Mouse (Mus musculus) B cell, adult 2 months (primary cell): ENCODE measurements around the gene Meltf.

Source experiments
- DNase-seq, 2 experiments: peaks; one replicate each; pipeline ENCODE4 v3.0.0; 2022

Gene Meltf

DNA sequence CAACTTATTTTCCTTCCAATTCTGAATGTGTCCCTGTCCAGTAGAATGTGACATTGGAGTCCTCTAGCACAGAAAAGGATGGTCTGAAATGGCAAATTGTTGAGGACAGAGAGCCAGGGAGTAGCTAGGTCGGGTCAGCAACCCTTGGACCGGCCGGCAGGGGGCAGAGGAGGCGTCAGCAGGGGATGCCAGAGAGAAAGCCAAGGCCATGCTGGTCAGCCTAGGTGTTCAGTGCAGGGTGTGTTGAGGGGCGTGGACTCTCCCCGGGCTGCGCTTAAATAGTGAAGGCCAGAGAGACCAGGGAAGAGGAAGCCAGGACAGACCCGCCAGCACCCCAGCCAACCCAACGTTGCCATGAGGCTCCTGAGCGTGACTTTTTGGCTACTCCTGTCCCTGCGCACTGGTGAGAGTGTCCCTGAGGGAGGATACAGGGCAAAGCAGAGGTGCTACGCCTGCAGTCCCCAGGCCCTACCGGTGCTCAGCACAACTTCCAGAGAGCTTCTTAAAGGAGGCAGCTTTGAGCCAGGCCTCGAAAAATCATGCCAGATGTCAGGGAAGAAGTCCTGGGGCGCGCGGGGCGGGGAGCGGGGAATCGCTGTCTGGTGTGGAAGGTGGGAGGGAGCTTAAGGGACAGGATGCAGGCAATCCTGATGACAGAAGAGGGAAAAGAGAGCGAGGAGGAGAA is at the start of gene Meltf:
Gene Meltf (plus strand): TSS at position 238 of the 685 bp plus-strand sequence.
- peak; percentile 75 to 76 for DNase-seq

DNA sequence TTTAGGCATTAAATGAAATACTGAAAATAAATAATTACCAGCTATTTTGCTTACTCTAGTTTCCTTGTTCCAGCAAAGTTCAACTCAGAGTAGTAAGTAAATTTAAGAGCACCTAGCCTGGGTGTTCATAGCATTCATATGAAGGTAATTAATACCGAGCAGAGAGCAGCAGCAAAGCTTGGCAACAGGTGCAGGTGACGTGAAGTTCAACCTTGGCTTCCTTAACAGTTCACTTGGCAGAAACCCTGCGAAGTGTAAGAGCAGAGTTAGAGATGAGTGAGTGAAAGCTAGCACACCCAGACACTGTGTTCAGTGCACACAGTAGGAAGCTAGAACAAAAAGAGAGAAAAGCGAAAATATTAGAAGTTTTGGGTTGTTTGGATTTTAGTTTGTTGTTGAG is 47.9 kb upstream of the Meltf start:
- no peak for DNase-seq

DNA sequence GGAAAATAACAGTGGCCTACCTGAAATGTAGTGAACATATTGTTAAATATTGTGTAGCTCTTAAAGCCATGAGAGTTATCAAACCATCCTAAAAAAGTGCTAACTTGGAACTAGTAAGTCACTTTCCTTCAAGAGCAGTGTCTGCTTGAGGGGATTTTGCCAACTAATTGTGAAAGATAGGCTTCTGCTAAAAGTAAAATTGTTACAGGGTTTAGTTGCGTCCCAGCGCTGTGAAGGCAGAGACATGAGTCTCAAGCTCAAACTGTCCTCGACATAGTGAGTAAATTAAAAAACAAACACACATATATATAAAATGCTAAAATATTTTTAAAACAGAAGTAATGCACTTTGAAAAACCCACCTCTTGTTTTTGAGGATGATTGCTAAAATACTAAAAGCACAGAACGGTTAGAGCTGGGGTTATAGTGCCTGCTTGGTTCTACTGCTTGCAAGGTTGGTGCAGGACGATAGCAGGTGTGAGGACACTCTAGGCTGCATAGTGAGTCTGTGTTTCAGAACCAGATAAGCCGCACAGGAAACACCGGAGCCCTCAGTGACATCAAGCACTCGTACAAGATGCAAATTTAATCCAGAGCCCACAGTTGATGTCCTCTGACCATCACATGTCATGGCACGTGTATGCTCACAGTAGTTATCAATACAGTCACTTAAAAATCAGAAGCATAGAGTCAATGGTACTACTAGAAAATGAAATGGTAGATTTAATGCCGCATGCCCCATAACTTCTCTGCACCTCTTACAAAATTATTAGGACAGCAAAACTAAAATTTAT is 45.8 kb upstream of the Meltf start:
- DNase-seq = no peak

GRCm38 (mm10) chr16:31834011-31834584 is 44.5 kb upstream of the Meltf start:
- DNase-seq = no peak

- no peak for DNase-seq
Measured at GRCm38 (mm10) chr16:31834662-31835318, 43.8 kb upstream of the Meltf start.

- DNase-seq = no peak
Measured at GRCm38 (mm10) chr16:31837362-31837761, 41.2 kb upstream of the Meltf start.

DNA sequence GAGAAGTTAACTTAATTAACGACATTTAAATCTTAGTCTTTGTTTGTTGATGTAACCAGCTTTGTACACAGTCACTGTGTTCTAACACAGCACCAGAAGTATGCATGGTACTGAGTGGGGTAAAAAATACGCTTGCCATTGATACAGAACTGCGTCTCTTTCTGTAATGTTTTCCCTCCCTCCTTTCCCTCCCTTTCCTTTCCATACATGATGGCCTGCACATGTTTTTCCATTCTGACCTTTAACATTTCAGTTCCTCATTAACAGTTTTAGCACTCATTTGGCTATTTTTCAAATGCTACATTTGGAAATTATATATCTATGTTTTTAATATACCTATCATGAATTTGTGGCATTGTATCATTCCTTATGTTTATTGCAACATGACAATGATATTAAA is 34.4 kb upstream of the Meltf start:
- DNase-seq = no peak

GRCm38 (mm10) chr16:31846763-31847162 is 31.8 kb upstream of the Meltf start:
- no peak for DNase-seq

GRCm38 (mm10) chr16:31863920-31864319 is 14.7 kb upstream of the Meltf start:
- DNase-seq = no peak

DNA sequence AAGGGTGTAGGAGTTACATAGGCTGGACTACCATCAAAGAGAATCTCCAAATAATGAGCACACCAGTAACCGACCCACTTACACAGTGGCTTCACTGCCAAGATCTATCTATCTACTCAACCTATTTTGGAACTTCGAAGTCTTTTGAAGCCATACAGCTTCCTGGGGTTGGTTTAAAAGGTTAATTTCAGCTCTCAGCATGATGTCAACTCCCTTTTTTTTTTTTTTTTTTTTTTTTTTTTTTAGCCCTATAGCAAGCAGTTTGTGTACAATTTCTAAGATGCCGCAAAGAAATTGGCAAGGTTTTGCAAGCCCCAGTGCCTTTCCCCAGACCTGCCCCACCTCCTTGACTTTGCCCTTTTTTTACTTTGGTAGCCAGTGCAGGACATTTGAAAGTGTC is 13.4 kb upstream of the Meltf start:
- DNase-seq = no peak

DNA sequence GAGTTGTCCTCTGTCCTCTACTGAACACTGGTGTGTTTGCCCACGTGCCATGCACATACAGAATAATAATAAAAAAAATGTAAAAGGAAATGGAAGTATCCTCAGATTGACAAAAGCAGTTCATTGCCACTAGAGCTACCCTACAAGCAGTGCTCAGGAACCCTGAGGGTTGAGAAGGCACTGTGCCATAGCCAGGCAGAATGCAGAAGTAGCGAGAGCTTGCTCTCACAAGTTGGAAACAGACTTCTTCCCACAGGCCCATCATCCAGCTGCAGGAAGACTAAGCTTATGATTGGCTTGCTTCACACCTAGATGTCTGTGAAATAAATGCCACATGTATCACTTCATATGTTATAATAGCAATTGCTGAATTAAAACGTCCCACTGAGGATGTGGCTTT is 11.7 kb upstream of the Meltf start:
- DNase-seq = no peak

GRCm38 (mm10) chr16:31867736-31868135 is 10.9 kb upstream of the Meltf start:
- DNase-seq = no peak

- no peak for DNase-seq
Measured at GRCm38 (mm10) chr16:31873721-31874120, 4.9 kb upstream of the Meltf start.

GRCm38 (mm10) chr16:31875391-31875790 is 3.2 kb upstream of the Meltf start:
- DNase-seq = no peak

DNA sequence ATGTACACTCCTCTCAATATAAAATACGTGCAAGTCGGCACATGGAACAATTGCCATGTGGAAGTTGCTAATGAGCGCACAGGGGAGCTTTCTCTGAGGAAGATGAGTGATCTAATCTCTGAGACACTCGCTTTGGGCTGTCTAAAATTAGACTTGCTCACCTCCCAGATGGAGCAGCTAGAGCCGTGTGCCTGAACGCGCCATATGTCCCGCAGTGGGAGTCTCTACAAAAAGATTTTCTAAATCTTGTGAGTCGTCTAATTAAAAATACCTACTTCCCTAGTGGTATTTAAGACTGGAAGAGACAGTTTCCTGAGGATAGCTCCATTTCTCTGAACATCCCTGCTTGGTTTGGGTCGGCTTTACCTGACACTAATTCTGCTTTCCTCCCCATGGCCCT is 2.2 kb upstream of the Meltf start:
- DNase-seq = no peak

DNA sequence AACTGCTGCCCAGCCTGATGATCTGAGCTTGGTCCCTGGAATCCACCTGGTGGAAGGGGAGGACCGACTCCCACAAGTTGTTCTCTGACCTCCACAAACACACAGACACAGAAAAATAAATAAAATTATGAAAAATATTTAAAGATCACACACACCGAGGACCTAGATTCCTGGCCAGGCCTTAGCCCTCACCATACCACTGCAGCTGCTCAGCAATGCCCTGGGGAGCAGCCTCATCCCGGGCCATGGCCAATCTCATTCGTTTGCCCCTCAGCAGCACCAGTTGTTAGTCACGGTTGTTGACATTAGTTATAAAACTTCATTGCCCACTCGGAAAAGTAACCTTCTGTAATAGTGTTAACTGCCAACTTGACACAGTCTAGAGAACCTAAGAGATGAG is 558 bp upstream of the Meltf start:
- no peak for DNase-seq

GRCm38 (mm10) chr16:31880146-31880840 is 1.7 kb downstream of the Meltf start:
- no peak for DNase-seq

DNA sequence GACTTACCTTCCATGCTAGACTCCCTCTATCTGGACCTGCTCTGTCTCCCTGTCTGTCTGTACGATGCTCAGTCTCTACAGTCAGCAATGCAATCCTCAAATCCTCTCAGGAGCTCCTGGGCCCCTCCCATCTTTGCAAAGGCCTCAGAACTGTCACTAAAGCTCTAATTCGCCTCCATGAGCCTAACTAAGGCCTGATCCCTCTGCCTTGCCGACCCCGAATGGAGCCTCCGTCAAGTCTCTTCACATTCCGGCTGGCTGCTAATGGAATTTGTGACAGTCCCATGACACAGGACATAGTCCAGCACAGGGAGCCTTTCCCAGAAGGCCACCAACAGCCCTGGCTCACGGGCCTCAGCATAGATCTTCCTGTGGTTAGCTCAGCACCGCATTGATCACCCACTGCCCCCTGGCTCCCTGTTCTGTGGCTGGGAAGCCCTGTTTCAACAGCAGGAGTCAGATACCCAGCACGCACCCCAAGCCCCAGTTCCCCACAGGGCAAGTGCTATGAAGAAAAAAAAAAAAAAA is 3.8 kb downstream of the Meltf start:
- no peak for DNase-seq

DNA sequence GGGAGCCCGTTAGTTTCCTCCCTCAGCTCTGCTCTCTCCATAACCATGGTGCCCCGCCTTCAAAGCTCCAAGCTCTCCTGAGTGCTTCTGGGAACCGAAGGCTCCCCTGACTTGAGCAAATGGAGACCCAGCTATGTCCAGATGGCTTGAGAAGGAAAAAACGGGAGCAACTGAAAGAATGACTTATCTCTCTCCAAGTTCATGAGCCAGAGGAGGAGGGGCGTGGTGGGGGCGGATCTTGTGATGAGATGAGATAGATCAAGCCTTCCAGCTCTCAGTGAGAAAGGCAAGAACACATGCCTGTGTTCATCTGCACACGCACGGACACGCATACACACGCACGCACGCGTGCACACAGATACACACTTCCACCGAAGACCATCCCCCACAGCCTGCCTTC is 4.7 kb downstream of the Meltf start:
- no peak for DNase-seq

GRCm38 (mm10) chr16:31883902-31884301 is 5.3 kb downstream of the Meltf start:
- DNase-seq = no peak

DNA sequence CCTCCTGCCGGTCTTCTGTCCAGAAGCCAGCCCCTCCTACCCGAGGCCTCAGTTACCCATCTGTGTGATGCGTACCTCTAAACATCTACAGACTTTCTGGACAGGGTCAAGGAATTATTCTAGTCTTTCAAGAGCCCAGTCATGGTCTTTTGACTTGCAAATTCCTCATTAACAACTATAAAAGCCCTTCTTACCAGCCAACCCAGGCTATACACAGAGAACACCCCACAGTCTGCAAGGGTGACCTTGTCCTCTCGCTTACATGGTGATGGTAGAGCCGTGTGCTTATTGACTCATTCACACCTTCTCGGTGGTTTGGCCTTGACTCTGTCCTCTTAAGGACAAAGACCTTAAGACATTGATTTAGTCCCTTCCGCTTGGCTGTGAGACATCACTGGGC is 12.3 kb downstream of the Meltf start:
- no peak for DNase-seq

GRCm38 (mm10) chr16:31893396-31894141 is 15.0 kb downstream of the Meltf start:
- peak in 1 of 2 experiments; percentile 10 for DNase-seq
